Mouse (Mus musculus) embryo, embryonic 9.5 days (tissue): ENCODE measurements around the gene 2210010C04Rik.

Experiments used
- DNase-seq: peaks from one replicate; pipeline ENCODE4 v3.0.0-alpha.2; 2017; ENCODE audit errors: extremely low spot score

2210010C04Rik gene

DNA sequence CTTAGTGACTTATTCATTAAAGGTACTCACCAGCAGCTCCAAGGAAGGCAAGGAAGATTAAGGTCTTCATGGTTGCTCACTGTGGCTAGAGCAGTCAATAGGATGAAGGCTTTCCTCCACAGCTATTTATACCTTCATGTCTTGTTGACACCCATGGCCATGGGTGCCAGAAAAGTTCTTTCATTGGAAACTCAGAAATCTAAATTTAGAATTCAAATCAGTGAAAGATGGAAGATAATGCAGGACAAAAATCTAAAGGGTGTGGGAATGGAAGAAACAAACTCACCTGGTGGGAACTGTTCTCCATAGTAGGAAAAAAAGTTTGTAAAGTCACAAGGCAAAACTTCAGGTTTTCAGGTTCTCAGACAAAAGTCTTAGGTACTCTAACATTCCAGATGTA, at the start of gene 2210010C04Rik:
TSS of gene 2210010C04Rik (minus strand) at position 101 of the 400 bp plus-strand sequence.
- DNase-seq: no peak

DNA sequence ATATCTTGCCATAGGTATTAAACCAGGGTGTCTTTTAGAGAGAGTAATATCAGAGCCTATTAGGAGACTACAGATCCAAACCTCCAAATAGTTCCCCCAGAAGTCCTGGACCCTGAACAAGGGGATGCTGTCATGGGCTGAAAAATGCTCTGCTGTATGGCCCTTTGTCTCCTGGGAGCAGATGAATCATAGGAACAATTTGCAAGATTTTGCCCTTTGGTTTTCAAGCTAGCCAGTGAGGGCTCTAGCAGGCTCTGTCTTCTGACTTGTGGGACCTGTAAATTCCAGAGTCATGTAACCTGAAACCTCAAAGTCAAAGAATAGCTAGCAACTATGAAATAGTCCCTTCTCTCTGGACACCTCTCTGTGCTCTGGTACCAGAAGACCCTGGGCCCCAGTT, 44.8 kb upstream of the 2210010C04Rik start:
- DNase-seq: no peak

DNA sequence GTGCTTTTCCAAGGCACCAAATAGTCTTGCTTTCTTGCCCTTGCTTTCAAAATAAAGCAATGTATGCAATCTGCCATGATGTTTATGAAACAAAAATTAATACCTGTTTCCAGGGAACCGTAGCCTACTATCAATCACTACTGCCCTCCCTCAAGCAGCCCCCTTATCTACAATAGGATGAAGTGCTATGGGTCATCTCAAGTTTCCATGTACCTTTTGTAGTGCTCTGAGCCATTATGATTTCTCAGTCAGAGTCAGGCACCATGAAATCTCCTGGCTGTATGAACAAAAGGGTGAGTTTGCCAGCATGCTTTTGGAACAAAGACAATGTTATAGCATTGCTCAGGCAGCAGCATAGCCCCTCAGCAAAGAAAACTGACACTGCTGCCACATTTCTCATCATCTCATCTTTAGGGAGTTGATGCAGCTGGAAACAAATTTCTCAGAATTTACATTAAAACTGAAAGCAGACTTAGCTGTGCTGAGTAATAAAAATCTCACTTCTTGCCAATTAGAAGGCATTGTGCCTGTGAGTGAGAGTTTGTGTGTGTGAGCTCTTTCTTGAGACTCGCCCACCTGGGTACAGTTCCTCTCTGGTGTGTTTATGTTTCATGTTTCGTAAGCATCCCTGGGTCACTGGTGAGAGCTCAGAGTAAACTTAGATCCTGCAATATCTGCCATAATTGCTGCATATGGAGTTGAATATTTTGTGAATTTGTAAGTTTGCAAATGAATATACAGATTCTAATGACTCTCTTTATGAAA, 43.4 kb upstream of the 2210010C04Rik start:
- DNase-seq: peak; percentile 12

- no peak for DNase-seq
Measured at GRCm38 (mm10) chr6:41075753-41076152, 40.4 kb upstream of the 2210010C04Rik start.

- no peak for DNase-seq
Measured at GRCm38 (mm10) chr6:41063332-41063731, 28.0 kb upstream of the 2210010C04Rik start.

DNA sequence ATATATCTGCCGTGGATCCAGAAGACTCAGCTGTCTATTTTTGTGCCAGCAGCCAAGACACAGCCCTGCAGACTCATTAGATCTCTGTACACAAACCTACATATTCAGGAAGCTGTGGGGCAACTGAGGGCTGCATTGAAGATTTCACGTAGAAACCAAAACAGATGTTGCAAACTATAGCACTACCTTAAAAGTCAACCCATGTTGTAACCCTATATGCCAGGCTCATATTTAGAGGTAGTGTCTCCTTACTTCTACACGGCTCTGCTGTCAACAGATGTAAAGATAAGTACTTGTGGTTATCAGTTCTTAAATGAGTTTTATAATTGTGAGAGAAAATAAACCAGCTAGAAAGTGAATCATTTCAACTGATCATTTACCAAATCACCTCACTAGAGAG, 27.4 kb upstream of the 2210010C04Rik start:
- DNase-seq: no peak

DNA sequence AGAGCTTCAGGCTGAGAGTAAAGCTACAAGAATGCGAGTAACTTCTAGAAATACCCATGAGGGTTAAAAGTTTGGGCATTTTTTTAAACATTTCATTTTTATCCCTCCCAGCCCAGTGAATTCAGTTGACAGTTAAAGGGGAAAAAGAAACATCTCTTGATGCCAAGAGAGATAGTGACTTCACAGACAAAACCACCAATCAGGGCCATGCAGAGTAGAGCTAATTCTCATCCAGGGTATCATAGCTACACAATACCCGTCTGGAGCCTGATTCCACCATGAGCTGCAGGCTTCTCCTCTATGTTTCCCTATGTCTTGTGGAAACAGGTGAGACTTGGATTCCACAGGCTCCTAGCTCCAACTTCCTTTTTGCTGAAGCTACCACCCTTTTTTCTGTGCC, 26.8 kb upstream of the 2210010C04Rik start:
- no peak for DNase-seq

DNA sequence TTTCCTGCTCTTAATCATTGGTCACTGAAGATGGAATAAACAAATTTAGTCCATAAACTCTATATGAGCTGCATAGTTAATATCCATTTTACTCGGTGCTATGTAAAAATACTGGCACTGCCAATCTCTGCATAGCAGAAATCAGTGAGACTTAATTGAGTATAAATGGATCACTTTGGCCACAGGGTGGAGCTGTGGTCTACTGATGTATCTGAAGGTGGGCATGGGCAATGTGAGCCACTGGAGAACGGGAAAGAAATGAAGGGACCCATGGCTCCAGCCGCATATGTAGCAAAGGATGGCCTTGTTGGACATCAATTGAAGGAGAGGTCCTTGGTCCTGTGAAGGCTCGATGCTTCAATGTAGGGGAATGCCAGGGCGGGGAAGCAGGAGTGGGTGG, 25.8 kb upstream of the 2210010C04Rik start:
- DNase-seq: no peak

GRCm38 (mm10) chr6:41057653-41058052, 22.3 kb upstream of the 2210010C04Rik start:
- DNase-seq: no peak

- peak; percentile 22 for DNase-seq
Measured at GRCm38 (mm10) chr6:41055581-41055980, 20.3 kb upstream of the 2210010C04Rik start.

GRCm38 (mm10) chr6:41054379-41054778, 19.1 kb upstream of the 2210010C04Rik start:
- no peak for DNase-seq

DNA sequence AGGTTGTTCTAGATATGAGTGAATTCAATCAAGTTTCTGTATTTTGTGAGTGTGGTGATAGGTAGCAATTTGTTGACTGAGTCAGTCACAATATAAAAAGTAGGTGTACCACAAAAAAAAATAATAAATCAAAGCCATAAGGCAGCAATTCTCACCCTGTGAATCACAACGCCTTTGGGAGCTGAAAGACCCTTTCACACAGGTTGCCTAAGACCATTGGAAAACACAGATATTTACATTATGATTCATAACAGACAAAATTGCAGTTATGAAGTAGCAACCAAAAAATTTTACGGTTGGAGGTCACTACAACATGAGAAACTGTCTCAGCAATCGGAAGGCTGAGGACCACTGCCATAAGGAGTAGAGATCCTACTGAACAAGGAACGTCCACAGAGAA, 16.5 kb upstream of the 2210010C04Rik start:
- DNase-seq: no peak

DNA sequence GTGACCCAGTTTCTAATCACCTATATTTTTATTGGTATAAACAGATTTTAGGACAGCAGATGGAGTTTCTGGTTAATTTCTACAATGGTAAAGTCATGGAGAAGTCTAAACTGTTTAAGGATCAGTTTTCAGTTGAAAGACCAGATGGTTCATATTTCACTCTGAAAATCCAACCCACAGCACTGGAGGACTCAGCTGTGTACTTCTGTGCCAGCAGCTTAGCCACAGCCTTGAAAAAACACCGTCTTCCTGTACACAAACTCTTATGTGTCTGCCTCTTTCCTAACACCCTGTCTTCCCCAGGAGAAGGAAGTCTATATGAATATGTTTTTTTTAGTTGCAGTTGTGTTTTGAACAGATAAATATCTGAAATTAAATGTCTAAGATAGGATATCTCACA, 13.3 kb upstream of the 2210010C04Rik start:
- no peak for DNase-seq

DNA sequence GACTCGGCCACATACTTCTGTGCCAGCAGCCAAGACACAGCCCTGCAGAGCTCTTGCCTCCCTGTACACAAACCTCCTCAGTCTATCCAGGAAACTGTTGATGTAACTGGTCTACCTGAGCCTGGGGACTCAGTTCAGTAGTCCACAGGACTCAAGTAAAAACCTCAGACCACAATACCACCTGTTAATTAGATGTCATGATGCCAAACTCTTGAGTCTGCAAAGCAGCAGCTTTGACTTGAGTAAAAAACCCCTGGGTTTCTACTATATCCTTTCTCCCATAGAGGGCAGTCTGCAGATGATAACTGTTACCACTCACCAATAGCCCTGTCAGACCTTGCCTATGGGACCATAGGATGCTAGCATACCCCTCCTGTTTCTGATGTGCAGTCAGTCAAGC, 12.7 kb upstream of the 2210010C04Rik start:
- no peak for DNase-seq

- no peak for DNase-seq
Measured at GRCm38 (mm10) chr6:41047202-41047601, 11.9 kb upstream of the 2210010C04Rik start.

- DNase-seq: no peak
Measured at GRCm38 (mm10) chr6:41046553-41046952, 11.2 kb upstream of the 2210010C04Rik start.

GRCm38 (mm10) chr6:41044753-41045152, 9.4 kb upstream of the 2210010C04Rik start:
- DNase-seq: no peak

GRCm38 (mm10) chr6:41044314-41044713, 9.0 kb upstream of the 2210010C04Rik start:
- DNase-seq: no peak

- no peak for DNase-seq
Measured at GRCm38 (mm10) chr6:41032802-41033201, 2.5 kb downstream of the 2210010C04Rik start.

DNA sequence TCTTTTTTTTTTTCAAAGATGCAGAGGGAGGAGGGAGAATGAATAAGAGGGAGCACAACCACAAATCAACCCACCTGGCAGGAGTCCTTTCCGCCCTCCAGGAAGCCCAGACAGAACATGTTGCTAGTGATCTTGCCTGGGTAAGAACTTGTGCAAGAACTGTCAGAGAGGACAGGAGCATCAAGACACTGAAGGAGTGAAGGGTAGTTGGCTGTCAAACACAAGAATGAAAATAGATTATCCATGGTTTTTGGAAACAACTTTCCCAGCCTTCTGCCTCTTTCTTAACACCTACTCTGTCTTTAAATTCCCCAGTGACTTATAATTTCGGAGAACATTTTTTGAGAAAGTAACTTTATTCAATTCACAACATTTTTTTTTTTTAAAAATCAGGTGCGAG, 3.1 kb downstream of the 2210010C04Rik start:
- no peak for DNase-seq

GRCm38 (mm10) chr6:41030821-41031220, 4.5 kb downstream of the 2210010C04Rik start:
- no peak for DNase-seq

- DNase-seq: no peak
Measured at GRCm38 (mm10) chr6:41027053-41027452, 8.3 kb downstream of the 2210010C04Rik start.

DNA sequence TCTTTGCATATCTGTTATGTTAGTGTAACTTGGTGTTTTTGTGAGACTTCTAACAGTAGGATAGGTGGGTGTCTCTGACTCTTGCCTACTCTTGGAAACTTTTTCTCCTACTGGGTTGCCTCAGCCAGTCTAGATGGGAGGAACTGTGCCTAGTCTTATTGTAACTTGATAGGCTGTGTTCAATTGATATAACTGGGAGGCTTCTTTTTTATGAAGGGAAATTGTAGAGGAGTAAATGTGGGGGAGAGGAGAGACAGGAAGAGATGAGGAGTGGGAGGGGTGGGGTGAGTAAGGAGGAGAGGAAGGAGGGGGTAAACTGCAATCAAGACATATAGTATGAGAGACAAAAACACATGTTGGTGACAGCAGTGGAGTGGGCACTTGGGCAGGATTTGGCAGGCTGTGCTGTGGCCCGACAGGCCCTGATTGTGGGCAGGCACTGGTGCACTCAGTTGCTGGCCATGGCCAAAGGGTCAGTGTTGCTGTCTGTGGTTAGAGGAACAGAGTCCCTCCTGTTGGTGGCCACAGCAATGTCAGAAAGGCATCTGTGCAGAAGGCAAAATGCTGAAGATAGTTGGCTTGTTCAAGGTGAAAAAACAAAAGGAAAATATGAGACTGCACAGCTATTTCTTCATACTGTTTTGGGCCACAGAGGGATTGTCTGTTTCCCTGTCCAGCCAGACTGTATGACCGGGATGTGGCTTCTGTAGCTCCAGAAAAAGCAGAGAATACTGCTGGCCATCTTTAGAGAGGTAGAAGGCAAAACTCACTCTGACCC, 9.2 kb downstream of the 2210010C04Rik start:
- DNase-seq: no peak
